Mouse (Mus musculus) neural tube, embryonic 11.5 days (tissue): Measurements from ENCODE around the gene Hsd17b3. TPM values are rescaled to one million over a fixed set of nuclear protein-coding genes. Genes with fewer than 3 reads are reported as not detected.
"Not testable (repeated sequence)": the region's sequence is repeated elsewhere in the genome, so short reads cannot be mapped to it uniquely, and the experiment has no call there.

Source experiments
- ATAC-seq: fragments of 200-750 bp; cut with Nextera tagmentation; 2 replicates; pipeline ENCODE4 v1.8.0; 2017; ENCODE audit warnings: moderate number of reproducible peaks, mild to moderate bottlenecking, moderate TSS enrichment, moderate library complexity; ENCODE audit not compliant: insufficient read depth, low FRiP score, low TSS enrichment
- DNase-seq: peaks from one replicate; pipeline ENCODE4 v3.0.0-alpha.2; 2015; ENCODE audit warnings: low spot score
- H3K27ac ChIP-seq: fragments of 300-500 bp; sonication (generic); 2 replicates; pipeline ENCODE4 v1.5.1; 2014; ENCODE audit warnings: low read depth, mild to moderate bottlenecking, low read length
- H3K27me3 ChIP-seq: fragments of 300-500 bp; sonication (generic); 2 replicates; pipeline ENCODE4 v1.6.1; 2014; ENCODE audit warnings: mild to moderate bottlenecking, low read length, mixed read lengths; ENCODE audit not compliant: control insufficient read depth, insufficient read depth
- H3K36me3 ChIP-seq: fragments of 300-500 bp; sonication (generic); 2 replicates; pipeline ENCODE4 v1.6.1; 2014; ENCODE audit warnings: mild to moderate bottlenecking, low read length, moderate library complexity, mixed read lengths; ENCODE audit not compliant: control insufficient read depth, insufficient read depth
- H3K4me1 ChIP-seq: fragments of 300-500 bp; sonication (generic); 2 replicates; pipeline ENCODE4 v1.6.1; 2014; ENCODE audit warnings: low read length, mixed read lengths; ENCODE audit not compliant: control insufficient read depth, insufficient read depth
- H3K4me2 ChIP-seq: fragments of 300-500 bp; sonication (generic); 2 replicates; pipeline ENCODE4 v1.6.1; 2014; ENCODE audit warnings: low read depth, mild to moderate bottlenecking, moderate library complexity
- H3K4me3 ChIP-seq: fragments of 300-500 bp; sonication (generic); 2 replicates; pipeline ENCODE4 v1.5.1; 2014; ENCODE audit warnings: low read depth, low read length
- H3K9ac ChIP-seq: fragments of 300-500 bp; sonication (generic); 2 replicates; pipeline ENCODE4 v1.6.1; 2014; ENCODE audit warnings: mild to moderate bottlenecking, low read length
- H3K9me3 ChIP-seq: fragments of 300-500 bp; sonication (generic); 2 replicates; pipeline ENCODE4 v1.6.1; 2016; ENCODE audit warnings: low read length; ENCODE audit not compliant: control insufficient read depth
- WGBS: fragments of 180-500 bp; shearing (Covaris S2); extraction: QIAGEN DNeasy Blood & Tissue Kit; methylation state at CpG from one replicate; pipeline ENCODE4 v1.1.7; 2014; 5-methylcytosine and 5-hydroxymethylcytosine counted together
- polyA plus RNA-seq: library from polyadenylated mRNA; unstranded; fragments of >200 nt; fragmentation: Nextera tagmentation; extraction: Ambion mirVana; gene quantifications from 2 replicates; pipeline ENCODE4 v1.2.1, GENCODE M21; 2014

Gene Hsd17b3
- polyA plus RNA-seq, 1 experiment from 2014 or later, result not detected

DNA sequence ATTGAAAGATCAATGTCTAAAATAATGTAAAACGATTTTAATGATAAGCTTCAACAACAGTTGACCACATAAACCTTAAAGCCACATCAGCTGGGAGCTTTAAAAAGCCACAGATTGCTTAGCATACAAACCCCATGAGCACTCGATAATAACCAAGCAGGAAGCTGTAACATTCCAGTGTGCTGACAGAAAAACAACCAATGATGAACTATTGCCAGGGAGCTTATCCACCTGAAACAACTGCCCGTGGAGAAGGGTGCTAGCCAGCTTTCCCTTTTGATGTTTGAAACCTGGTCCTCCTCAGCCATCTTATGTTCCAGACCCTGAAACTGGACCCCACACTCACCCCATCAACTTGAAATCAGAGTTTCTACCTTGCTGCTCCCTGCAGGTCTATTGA lies 22.4 kb downstream of the Hsd17b3 start:
- Histone ChIP-seq H3K36me3 (no peaks in the 10 kb centered on the region), H3K27me3 (no peaks in the 10 kb centered on the region), H3K4me1 (no peaks in the 10 kb centered on the region), H3K4me2 (no peak overlapping the region), H3K4me3 (no peak overlapping the region), H3K9me3 (no peaks in the 10 kb centered on the region), H3K9ac (no peak overlapping the region), H3K27ac (no peak overlapping the region)
- WGBS, result 61% methylated on average over 3 of the region's 3 CpGs
- DNase-seq (no peak), ATAC-seq (no peak)

GRCm38 (mm10) chr13:64064276-64064675 lies 24.8 kb downstream of the Hsd17b3 start:
- H3K27ac ChIP-seq, result no peak overlapping the region
- H3K4me3 ChIP-seq, result no peak overlapping the region
- no peaks in the 10 kb centered on the region for H3K27me3 ChIP-seq
- no peaks in the 10 kb centered on the region for H3K4me1 ChIP-seq
- no peaks in the 10 kb centered on the region for H3K9me3 ChIP-seq
- no peak overlapping the region for H3K9ac ChIP-seq
- ATAC-seq (no peak), DNase-seq (no peak)
- H3K36me3 ChIP-seq, result no peaks in the 10 kb centered on the region
- H3K4me2 ChIP-seq, result no peak overlapping the region

DNA sequence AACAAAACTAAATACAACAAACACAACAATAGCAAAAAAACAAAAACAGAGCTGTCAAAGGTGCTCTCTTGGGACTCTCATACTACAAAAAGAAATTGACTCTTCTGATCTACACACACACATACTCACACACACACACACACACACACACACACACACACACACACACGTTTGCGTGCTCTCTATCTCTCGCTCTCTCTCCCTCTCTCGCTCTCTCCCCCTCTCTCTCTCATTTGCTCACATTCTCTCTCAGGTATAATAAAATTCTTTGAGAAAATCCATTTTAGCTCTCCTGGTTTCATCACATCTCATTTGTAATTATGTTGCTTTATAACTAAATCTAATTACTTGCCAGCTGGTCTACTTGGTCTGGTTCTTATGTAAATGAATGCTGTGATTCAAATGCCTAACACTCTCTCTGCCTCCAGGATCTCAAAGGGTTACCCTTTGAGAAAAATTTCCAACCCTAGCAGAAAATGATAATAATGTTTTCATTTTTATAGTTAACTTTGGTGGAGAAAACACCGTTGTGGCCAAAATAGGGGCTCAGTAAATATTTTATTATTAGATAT lies 28.0 kb downstream of the Hsd17b3 start:
- 83% methylated on average over 5 of the region's 5 CpGs for WGBS
- DNase-seq (no peak), ATAC-seq (no peak)
- no peak overlapping the region for H3K27ac ChIP-seq
- H3K4me2 ChIP-seq, result no peak overlapping the region
- no peaks in the 10 kb centered on the region for H3K4me1 ChIP-seq
- H3K9ac ChIP-seq, result no peak overlapping the region
- no peaks in the 10 kb centered on the region for H3K27me3 ChIP-seq
- no peak overlapping the region for H3K4me3 ChIP-seq
- no peaks in the 10 kb centered on the region for H3K9me3 ChIP-seq
- H3K36me3 ChIP-seq, result no peaks in the 10 kb centered on the region

DNA sequence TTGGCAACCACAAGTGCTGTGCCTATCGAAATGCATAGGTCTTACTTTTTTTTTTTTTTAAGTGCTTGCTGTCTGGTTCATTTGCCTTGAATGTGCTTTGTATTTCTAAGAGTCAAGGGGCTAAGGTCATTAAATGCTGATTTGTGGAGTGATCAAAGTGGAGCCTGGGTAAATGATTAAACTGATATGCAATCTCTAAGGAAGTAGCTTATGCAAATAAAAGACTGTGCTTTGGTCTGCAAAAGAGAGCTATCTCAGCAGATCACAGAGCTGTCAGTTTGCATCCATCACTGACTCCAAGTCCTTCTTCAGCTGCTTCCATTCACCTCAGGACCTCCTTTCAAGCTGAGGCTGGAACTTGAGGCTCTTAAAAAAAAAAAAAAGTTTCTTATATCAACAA lies 35.1 kb downstream of the Hsd17b3 start:
- no peaks in the 10 kb centered on the region for H3K36me3 ChIP-seq
- H3K4me1 ChIP-seq, result no peaks in the 10 kb centered on the region
- no peaks in the 10 kb centered on the region for H3K27me3 ChIP-seq
- no peak overlapping the region for H3K9ac ChIP-seq
- DNase-seq (no peak), ATAC-seq (no peak)
- no peaks in the 10 kb centered on the region for H3K9me3 ChIP-seq
- H3K27ac ChIP-seq, result no peak overlapping the region
- H3K4me2 ChIP-seq, result no peak overlapping the region
- 51% methylated on average over 1 of the region's 1 CpGs for WGBS
- no peak overlapping the region for H3K4me3 ChIP-seq

DNA sequence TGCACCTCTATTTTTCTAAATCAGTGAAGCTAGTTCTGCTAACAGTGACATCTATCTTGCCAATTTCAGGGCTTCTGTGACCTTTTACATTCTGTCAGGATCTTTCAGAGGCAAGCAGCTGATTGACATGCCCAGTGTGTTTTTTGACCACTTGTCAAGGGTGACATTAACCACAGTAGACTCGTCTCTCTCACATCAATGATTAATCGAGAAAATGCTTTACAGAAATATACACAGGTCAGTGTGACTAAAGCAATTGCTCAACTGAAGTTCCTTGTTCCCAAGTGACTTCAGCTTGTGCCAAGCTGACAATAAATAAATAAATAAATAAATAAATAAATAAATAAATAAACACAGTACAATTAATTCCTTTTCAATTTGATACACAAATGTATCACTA lies 36.7 kb downstream of the Hsd17b3 start:
- ATAC-seq, H3K4me2 ChIP-seq, H3K4me3 ChIP-seq, H3K27me3 ChIP-seq, H3K36me3 ChIP-seq, DNase-seq, H3K4me1 ChIP-seq, H3K27ac ChIP-seq, H3K9me3 ChIP-seq, H3K9ac ChIP-seq: not testable (repeated sequence)
- WGBS, result 92% methylated on average over 2 of the region's 2 CpGs

DNA sequence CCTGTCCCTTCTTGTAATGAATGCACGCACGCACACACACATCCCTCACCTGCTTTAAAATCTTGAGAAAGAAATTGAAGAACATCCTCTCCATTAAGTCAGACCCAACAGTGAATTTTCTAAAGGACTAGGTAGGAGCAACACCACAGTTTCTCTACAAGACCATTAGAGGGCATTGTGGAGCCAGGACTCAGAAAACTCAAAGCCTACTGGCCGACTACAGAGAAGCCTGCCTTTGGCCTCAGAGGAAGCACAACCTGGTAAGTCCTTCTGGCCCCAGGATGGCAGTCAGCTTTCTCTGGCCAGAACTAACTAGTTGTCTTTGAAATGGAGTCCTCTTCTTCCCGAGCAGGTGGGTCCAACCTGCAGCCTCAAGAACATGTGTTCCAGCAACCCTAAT lies 38.1 kb downstream of the Hsd17b3 start:
- Histone ChIP-seq H3K36me3 (no peaks in the 10 kb centered on the region), H3K4me2 (no peak overlapping the region), H3K27me3 (no peaks in the 10 kb centered on the region), H3K9me3 (no peaks in the 10 kb centered on the region), H3K27ac (no peak overlapping the region), H3K4me3 (no peak overlapping the region), H3K4me1 (no peaks in the 10 kb centered on the region), H3K9ac (no peak overlapping the region)
- DNase-seq (no peak), ATAC-seq (no peak)
- WGBS, result 74% methylated on average over 4 of the region's 4 CpGs

- Histone ChIP-seq H3K4me1 (no peaks in the 10 kb centered on the region), H3K4me2 (no peak overlapping the region), H3K27ac (no peak overlapping the region), H3K36me3 (no peaks in the 10 kb centered on the region), H3K27me3 (no peaks in the 10 kb centered on the region), H3K9ac (no peak overlapping the region), H3K4me3 (no peak overlapping the region), H3K9me3 (no peaks in the 10 kb centered on the region)
- ATAC-seq, result no peak
- no peak for DNase-seq
Observed at GRCm38 (mm10) chr13:64049535-64049934, 39.5 kb downstream of the Hsd17b3 start.

DNA sequence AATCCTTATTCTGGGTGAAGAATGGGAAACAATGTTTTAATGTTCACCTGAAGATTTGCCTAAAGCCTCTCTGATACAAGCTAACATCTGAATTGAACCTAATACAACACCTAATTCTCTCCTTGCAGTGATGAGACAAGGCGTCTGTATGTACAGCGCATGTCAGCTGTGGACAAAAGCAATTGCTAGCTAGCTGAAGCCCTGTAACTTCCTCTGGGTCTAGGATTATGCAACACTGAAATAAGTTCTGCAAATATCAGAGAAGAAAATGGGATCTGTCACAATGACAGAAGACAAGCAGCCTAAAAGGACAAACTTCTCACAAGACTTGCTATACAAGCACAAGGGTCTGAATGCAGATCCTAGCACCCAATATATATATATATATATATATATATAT lies 40.6 kb downstream of the Hsd17b3 start:
- no peak overlapping the region for H3K4me2 ChIP-seq
- H3K4me3 ChIP-seq, result no peak overlapping the region
- ATAC-seq, result no peak
- no peak for DNase-seq
- H3K4me1 ChIP-seq, result no peaks in the 10 kb centered on the region
- H3K9ac ChIP-seq, result no peak overlapping the region
- WGBS, result 94% methylated on average over 2 of the region's 2 CpGs
- no peaks in the 10 kb centered on the region for H3K27me3 ChIP-seq
- H3K9me3 ChIP-seq, result no peaks in the 10 kb centered on the region
- H3K36me3 ChIP-seq, result no peaks in the 10 kb centered on the region
- H3K27ac ChIP-seq, result no peak overlapping the region

- no peak overlapping the region for H3K9ac ChIP-seq
- H3K4me3 ChIP-seq, result no peak overlapping the region
- no peak overlapping the region for H3K27ac ChIP-seq
- DNase-seq (no peak), ATAC-seq (no peak)
- WGBS, result 53% methylated on average over 10 of the region's 10 CpGs
- H3K4me2 ChIP-seq, result no peak overlapping the region
- H3K27me3 ChIP-seq, result no peaks in the 10 kb centered on the region
- H3K4me1 ChIP-seq, result no peaks in the 10 kb centered on the region
- H3K9me3 ChIP-seq, result no peaks in the 10 kb centered on the region
- no peaks in the 10 kb centered on the region for H3K36me3 ChIP-seq
Observed at GRCm38 (mm10) chr13:64039976-64040375, 49.1 kb downstream of the Hsd17b3 start.
